Mouse (Mus musculus) myocyte (in vitro differentiated cells): Measurements from ENCODE around the gene Tiam1. TPM values are rescaled to one million over a fixed set of nuclear protein-coding genes. Genes with fewer than 3 reads are reported as not detected.

Source experiments
- H3K27me3 ChIP-seq: one replicate; pipeline ENCODE4 v1.6.1; 2011; ENCODE audit not compliant: control insufficient read depth, insufficient read depth, insufficient read length
- H3K36me3 ChIP-seq: one replicate; pipeline ENCODE4 v1.6.1; 2011; ENCODE audit not compliant: control insufficient read depth, insufficient read depth
- H3K4me2 ChIP-seq: one replicate; pipeline ENCODE4 v1.6.1; 2011; ENCODE audit warnings: low read depth, control low read depth
- H3K4me3 ChIP-seq: one replicate; pipeline ENCODE4 v1.5.1; 2011; ENCODE audit warnings: mild to moderate bottlenecking, control low read depth, moderate library complexity
- H3K79me2 ChIP-seq: one replicate; pipeline ENCODE4 v1.6.1; 2011; ENCODE audit not compliant: control insufficient read depth, insufficient read depth
- H3ac ChIP-seq: one replicate; pipeline ENCODE4 v1.6.1; 2011; ENCODE audit not compliant: control insufficient read depth, insufficient read length
- CEBPB ChIP-seq: IDR thresholded peaks from 2 replicates; pipeline ENCODE4 v1.6.1; 2011; ENCODE audit warnings: mild to moderate bottlenecking, moderate library complexity; ENCODE audit not compliant: poor library complexity, insufficient read depth, severe bottlenecking
- E2F4 ChIP-seq: IDR thresholded peaks from one replicate; pipeline ENCODE4 v1.6.1; 2011; ENCODE audit warnings: mild to moderate bottlenecking, control low read depth, moderate library complexity; ENCODE audit not compliant: insufficient read depth
- MAX ChIP-seq: IDR thresholded peaks from one replicate; pipeline ENCODE4 v1.6.1; 2011; ENCODE audit warnings: low read depth, mild to moderate bottlenecking, control low read depth
- MYOD1 ChIP-seq, 3 experiments: IDR thresholded peaks; one replicate each; pipeline ENCODE4 v1.6.1; 2011; ENCODE audit warnings: control low read depth in 2 of 3, low read depth in 2 of 3, mild to moderate bottlenecking in 2 of 3, moderate library complexity in 1 of 3; ENCODE audit not compliant: insufficient read length in 2 of 3, control insufficient read depth in 1 of 3
- MYOG ChIP-seq, 3 experiments: IDR thresholded peaks; one replicate each; pipeline ENCODE4 v1.6.1; 2011; ENCODE audit warnings: control low read depth in 2 of 3, low read depth in 2 of 3, mild to moderate bottlenecking in 2 of 3; ENCODE audit not compliant: insufficient read length in 2 of 3, control insufficient read depth in 1 of 3, insufficient read depth in 1 of 3
- POLR2A ChIP-seq: IDR thresholded peaks from one replicate; pipeline ENCODE4 v1.6.1; 2011; ENCODE audit warnings: low read depth, mild to moderate bottlenecking, control low read depth, moderate library complexity; ENCODE audit not compliant: insufficient read length
- POLR2AphosphoS2 ChIP-seq: IDR thresholded peaks from one replicate; pipeline ENCODE4 v1.6.1; 2011; ENCODE audit warnings: low read depth, control low read depth; ENCODE audit not compliant: insufficient read length
- REST ChIP-seq: IDR thresholded peaks from one replicate; pipeline ENCODE4 v1.6.1; 2011; ENCODE audit warnings: mild to moderate bottlenecking, control low read depth, moderate library complexity; ENCODE audit not compliant: insufficient read depth, insufficient read length
- SRF ChIP-seq: IDR thresholded peaks from one replicate; pipeline ENCODE4 v1.6.1; 2011; ENCODE audit warnings: low read depth; ENCODE audit not compliant: control insufficient read depth, insufficient read length
- TCF12 ChIP-seq: IDR thresholded peaks from one replicate; pipeline ENCODE4 v1.6.1; 2011; ENCODE audit warnings: mild to moderate bottlenecking, control low read depth; ENCODE audit not compliant: poor library complexity, insufficient read depth, severe bottlenecking
- TCF3 ChIP-seq: IDR thresholded peaks from one replicate; pipeline ENCODE4 v1.6.1; 2011; ENCODE audit warnings: low read depth, control low read depth; ENCODE audit not compliant: insufficient read length
- USF1 ChIP-seq: IDR thresholded peaks from one replicate; pipeline ENCODE4 v1.6.1; 2011; ENCODE audit warnings: low read depth, mild to moderate bottlenecking, control low read depth, moderate library complexity
- polyA plus RNA-seq: library from polyadenylated mRNA; unstranded; fragments of >200 nt; fragmentation: generic; extraction: Trizol; gene quantifications from one replicate; pipeline ENCODE4 v1.2.1, GENCODE M21; 2012; ENCODE audit warnings: missing spikeins

The Tiam1 gene
- polyA plus RNA-seq, 1 experiment, result 2.2 TPM

DNA sequence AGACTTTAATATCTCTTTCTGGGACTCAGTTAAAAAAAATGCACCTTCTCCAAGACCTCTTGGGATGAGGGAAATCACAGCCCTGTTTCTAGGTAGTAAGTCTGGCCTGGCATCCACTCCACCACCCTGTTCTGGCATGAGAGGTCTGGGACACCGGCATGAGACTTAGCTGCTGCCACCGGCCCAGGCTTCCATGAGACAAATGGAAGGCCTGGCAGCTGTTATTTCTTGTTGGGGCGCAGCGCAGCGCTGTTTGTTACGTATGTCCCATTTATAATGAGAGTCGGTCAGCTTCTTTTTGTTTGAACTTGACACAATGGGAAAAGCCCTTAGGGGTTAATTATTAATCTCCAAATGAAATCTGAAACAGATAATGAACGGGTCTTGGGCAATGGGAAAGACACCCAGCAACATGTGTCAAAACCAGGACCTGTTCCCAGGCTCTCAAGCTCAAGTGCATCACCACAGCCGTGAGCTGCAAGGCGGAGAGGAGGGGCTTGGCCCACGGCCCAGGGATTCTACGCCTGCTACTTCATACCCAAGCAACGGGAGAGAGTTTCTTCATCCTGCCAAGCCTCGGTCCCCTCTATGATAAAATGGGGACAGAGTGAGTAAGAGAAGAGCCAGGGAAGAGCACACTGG, 219.2 kb downstream of the Tiam1 start:
- no peak for TF ChIP-seq MYOD1 (IDR thresholded peaks at IDR 0.05; ENCODE audit: control insufficient read depth in 1 of 3, insufficient read length in 2 of 3, low read depth in 2 of 3)
- no peak overlapping the region for H3K4me2 ChIP-seq
- H3K27me3 ChIP-seq, result no peaks in the 10 kb centered on the region
- H3ac ChIP-seq, result no peak overlapping the region
- no peak overlapping the region for H3K4me3 ChIP-seq
- no peaks in the 10 kb centered on the region for H3K79me2 ChIP-seq
- H3K36me3 ChIP-seq, result no peaks in the 10 kb centered on the region

DNA sequence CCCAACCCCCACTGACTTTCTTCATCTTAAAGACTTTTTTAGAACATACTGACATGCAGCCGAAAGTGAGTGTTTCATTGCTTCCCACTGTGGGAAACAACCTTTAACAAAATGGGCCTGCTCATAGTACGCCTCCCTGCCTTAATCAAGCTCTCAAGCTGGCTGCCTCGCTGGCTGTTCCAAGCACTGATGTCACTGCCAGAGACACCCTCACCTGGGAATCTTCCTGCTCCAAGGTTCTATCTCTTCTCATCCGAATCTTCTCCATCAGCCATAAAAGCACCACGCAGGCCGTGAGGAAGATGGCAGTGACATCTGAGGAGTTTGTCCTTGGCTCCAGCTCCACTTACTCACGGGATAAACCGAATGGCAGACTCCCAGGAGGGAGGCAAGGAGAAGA, 220.3 kb downstream of the Tiam1 start:
- Histone ChIP-seq H3K79me2 (no peaks in the 10 kb centered on the region), H3ac (no peak overlapping the region), H3K4me3 (no peak overlapping the region), H3K27me3 (no peaks in the 10 kb centered on the region), H3K36me3 (no peaks in the 10 kb centered on the region), H3K4me2 (no peak overlapping the region)
- no peak for TF ChIP-seq MYOD1 (IDR thresholded peaks at IDR 0.05; ENCODE audit: control insufficient read depth in 1 of 3, insufficient read length in 2 of 3, low read depth in 2 of 3)
- no peak for TF ChIP-seq E2F4
- no peak for TF ChIP-seq TCF12
- no peak for TF ChIP-seq CEBPB
- TF ChIP-seq MAX, result no peak
- TF ChIP-seq SRF, result no peak
- TF ChIP-seq POLR2A, result no peak
- no peak for TF ChIP-seq MYOG (IDR thresholded peaks at IDR 0.05; ENCODE audit: control insufficient read depth in 1 of 3, insufficient read depth in 1 of 3, insufficient read length in 2 of 3, low read depth in 2 of 3)
- no peak for TF ChIP-seq POLR2AphosphoS2
- TF ChIP-seq TCF3, result no peak
- TF ChIP-seq USF1, result no peak
- TF ChIP-seq REST, result no peak

DNA sequence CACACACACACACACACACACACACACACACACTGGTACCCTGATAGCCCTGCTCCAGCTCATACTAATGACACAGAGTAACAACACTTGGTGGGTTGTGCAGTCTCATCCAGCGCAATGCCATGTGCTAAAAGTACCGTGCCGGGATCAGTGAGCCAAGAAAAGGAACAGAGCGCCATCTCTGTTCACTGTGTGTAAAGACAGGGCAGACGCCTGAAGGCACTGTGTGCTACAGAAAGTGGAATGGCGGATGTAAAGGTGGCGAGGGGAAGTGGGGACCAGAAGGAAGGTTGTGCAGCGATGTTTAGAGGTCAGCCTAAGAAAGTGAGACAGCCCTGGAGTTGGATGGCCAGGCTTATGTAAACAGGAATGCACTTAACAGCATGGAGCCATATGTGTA, 221.1 kb downstream of the Tiam1 start:
- TF ChIP-seq TCF3, result no peak
- no peak for TF ChIP-seq MYOG (IDR thresholded peaks at IDR 0.05; ENCODE audit: control insufficient read depth in 1 of 3, insufficient read depth in 1 of 3, insufficient read length in 2 of 3, low read depth in 2 of 3)
- TF ChIP-seq POLR2A, result no peak
- no peak for TF ChIP-seq MYOD1 (IDR thresholded peaks at IDR 0.05; ENCODE audit: control insufficient read depth in 1 of 3, insufficient read length in 2 of 3, low read depth in 2 of 3)
- no peak for TF ChIP-seq USF1
- H3ac ChIP-seq, result no peak overlapping the region
- H3K27me3 ChIP-seq, result no peaks in the 10 kb centered on the region
- no peaks in the 10 kb centered on the region for H3K79me2 ChIP-seq
- H3K36me3 ChIP-seq, result no peaks in the 10 kb centered on the region
- no peak overlapping the region for H3K4me2 ChIP-seq
- H3K4me3 ChIP-seq, result no peak overlapping the region

DNA sequence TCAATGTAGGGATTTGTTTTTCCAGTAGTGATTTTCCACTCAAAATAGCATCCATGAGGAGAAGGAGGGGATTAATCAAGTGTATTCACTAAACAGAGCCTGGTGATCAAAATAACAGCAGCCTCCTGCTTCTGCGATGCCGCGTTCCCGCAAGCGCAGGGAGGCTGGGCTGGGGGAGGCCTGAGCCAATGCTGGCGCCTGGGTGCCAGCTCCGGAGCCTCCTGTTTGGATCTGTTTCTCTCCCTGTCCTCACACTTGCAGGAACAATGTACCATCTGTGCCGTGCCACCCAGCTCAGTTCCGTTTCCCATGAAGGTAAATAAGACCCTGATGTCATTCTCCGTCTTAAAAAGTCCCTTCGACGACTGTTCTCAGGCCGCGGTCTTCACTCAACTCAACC, 222.2 kb downstream of the Tiam1 start:
- Histone ChIP-seq H3ac (no peak overlapping the region), H3K36me3 (no peaks in the 10 kb centered on the region), H3K27me3 (no peaks in the 10 kb centered on the region), H3K4me3 (no peak overlapping the region), H3K4me2 (no peak overlapping the region), H3K79me2 (no peaks in the 10 kb centered on the region)
- TF ChIP-seq MYOD1 (IDR thresholded peaks at IDR 0.05; ENCODE audit: control insufficient read depth in 1 of 3, insufficient read length in 2 of 3, low read depth in 2 of 3), result no peak
- TF ChIP-seq E2F4, result no peak
- no peak for TF ChIP-seq MYOG (IDR thresholded peaks at IDR 0.05; ENCODE audit: control insufficient read depth in 1 of 3, insufficient read depth in 1 of 3, insufficient read length in 2 of 3, low read depth in 2 of 3)
- TF ChIP-seq CEBPB, result no peak
- TF ChIP-seq MAX, result no peak
- no peak for TF ChIP-seq REST
- TF ChIP-seq POLR2A, result no peak
- no peak for TF ChIP-seq SRF
- TF ChIP-seq USF1, result no peak
- TF ChIP-seq TCF12, result no peak
- no peak for TF ChIP-seq POLR2AphosphoS2
- TF ChIP-seq TCF3, result no peak

DNA sequence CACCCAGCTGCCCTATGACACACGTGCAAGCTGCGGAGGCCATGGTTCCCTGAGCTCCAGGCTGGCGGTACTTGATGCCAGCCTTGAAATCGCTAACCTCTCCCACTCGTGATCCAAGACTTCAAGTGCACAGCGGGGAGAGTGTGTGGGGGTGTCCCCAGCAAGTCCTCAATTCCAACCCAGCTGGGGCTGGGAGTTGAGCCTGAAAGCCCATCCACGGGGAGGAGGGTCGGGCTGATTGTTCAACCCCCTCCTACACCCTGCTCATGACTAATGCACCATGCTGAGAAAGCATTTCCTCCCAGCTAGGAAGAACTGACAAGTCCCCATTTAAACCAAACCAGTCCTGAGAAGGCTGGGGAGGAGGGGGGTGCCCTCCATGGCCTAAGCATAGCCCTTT, 223.2 kb downstream of the Tiam1 start:
- no peak overlapping the region for H3ac ChIP-seq
- H3K27me3 ChIP-seq, result no peaks in the 10 kb centered on the region
- TF ChIP-seq CEBPB (no peak), SRF (no peak), POLR2A (no peak), REST (no peak), MAX (no peak), E2F4 (no peak), TCF3 (no peak), USF1 (no peak), MYOG (IDR thresholded peaks at IDR 0.05; ENCODE audit: control insufficient read depth in 1 of 3, insufficient read depth in 1 of 3, insufficient read length in 2 of 3, low read depth in 2 of 3) (no peak)
- no peak overlapping the region for H3K4me3 ChIP-seq
- H3K79me2 ChIP-seq, result no peaks in the 10 kb centered on the region
- H3K36me3 ChIP-seq, result no peaks in the 10 kb centered on the region
- H3K4me2 ChIP-seq, result no peak overlapping the region
